Mouse (Mus musculus) E14TG2a.4 (cell line): ENCODE data around the gene Zrsr2.

Experiments used
- CTCF ChIP-seq: conservative IDR thresholded peaks from 2 replicates; pipeline ENCODE4 v1.5.1; 2014; ENCODE audit warnings: low read length
- NANOG ChIP-seq: IDR thresholded peaks from 2 replicates; pipeline ENCODE4 v1.6.1; 2014; ENCODE audit warnings: borderline replicate concordance, low read length, mixed read lengths

- peak; percentile 28 for TF ChIP-seq CTCF
- TF ChIP-seq NANOG, result no peak
These were observed 23.0 kb upstream of the Zrsr2 start for GRCm38 (mm10) chrX:163981500-163981899.
